Mouse (Mus musculus) intestine, embryonic 16.5 days (tissue): ENCODE measurements at regions not wholly inside any gene's neighbourhood (a gene's known extent, or its start where the extent isn't known, plus 50 kb on each side); places are given as distances from the start of the nearest gene placed in this dataset.

Source experiments
- ATAC-seq: fragments of 200-750 bp; cut with Nextera tagmentation; 2 replicates; pipeline ENCODE4 v1.8.0; 2017; ENCODE audit warnings: moderate TSS enrichment, moderate library complexity
- H3K27ac ChIP-seq: fragments of 300-500 bp; sonication (generic); 2 replicates; pipeline ENCODE4 v1.5.1; 2014; ENCODE audit warnings: mild to moderate bottlenecking, low read length
- H3K27me3 ChIP-seq: fragments of 300-500 bp; sonication (generic); replicated peaks from 2 replicates; pipeline ENCODE4 v1.6.1; 2014; ENCODE audit warnings: low read length, control low read depth, mixed read lengths; ENCODE audit not compliant: control insufficient read depth, insufficient read depth
- H3K36me3 ChIP-seq: fragments of 300-500 bp; sonication (generic); 2 replicates; pipeline ENCODE4 v1.6.1; 2014; ENCODE audit warnings: low read length, control low read depth; ENCODE audit not compliant: control insufficient read depth, insufficient read depth
- H3K4me1 ChIP-seq: fragments of 300-500 bp; sonication (generic); 2 replicates; pipeline ENCODE4 v1.6.1; 2014; ENCODE audit warnings: low read length, control low read depth, mixed read lengths; ENCODE audit not compliant: control insufficient read depth, insufficient read depth
- H3K4me2 ChIP-seq: fragments of 300-500 bp; sonication (generic); 2 replicates; pipeline ENCODE4 v1.6.1; 2014; ENCODE audit warnings: low read depth, low read length, control low read depth
- H3K4me3 ChIP-seq: fragments of 300-500 bp; sonication (generic); 2 replicates; pipeline ENCODE4 v1.5.1; 2014; ENCODE audit warnings: mild to moderate bottlenecking, low read length
- H3K9ac ChIP-seq: fragments of 300-500 bp; sonication (generic); 2 replicates; pipeline ENCODE4 v1.6.1; 2014; ENCODE audit warnings: low read depth, low read length
- H3K9me3 ChIP-seq: fragments of 300-500 bp; sonication (generic); 2 replicates; pipeline ENCODE4 v1.6.1; 2016; ENCODE audit warnings: low read length, control low read depth; ENCODE audit not compliant: control insufficient read depth
- WGBS: fragments of 180-500 bp; shearing (Covaris S2); extraction: QIAGEN DNeasy Blood & Tissue Kit; methylation state at CpG from one replicate; pipeline ENCODE4 v1.1.7; 2014; 5-methylcytosine and 5-hydroxymethylcytosine counted together

DNA sequence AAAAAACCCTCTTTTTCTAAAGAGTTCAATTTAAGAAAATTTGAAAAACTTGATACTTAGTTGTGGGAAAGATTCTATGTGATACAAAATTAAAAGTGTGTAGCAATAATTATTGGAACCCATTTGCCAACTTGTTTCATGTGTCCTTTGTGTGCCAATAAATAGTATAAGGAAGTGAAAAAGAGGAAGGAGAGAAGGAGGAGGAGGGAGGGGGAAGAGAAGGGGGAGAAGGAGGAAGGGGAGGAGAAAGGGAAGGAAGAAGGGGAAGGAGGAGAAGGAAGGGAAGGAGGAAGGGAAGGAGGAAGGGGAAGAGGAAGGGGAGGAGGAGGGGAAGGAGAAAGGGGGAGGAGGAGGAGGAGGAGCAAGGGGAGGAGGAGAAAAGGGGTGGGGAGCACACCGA is 125.0 kb downstream of the Nkx6-1 start:
- Histone ChIP-seq H3K9me3 (no peaks in the 10 kb centered on the region), H3K4me1 (no peaks in the 10 kb centered on the region), H3K4me2 (no peak overlapping the region), H3K4me3 (no peak overlapping the region), H3K9ac (no peak overlapping the region), H3K27ac (no peak overlapping the region), H3K27me3 (peaks cover 27% of the 10 kb centered on the region), H3K36me3 (no peaks in the 10 kb centered on the region)
- ATAC-seq, result no peak
- 60% methylated on average over 1 of the region's 1 CpGs for WGBS

GRCm38 (mm10) chr5:101539254-101539549 is 125.6 kb downstream of the Nkx6-1 start:
- WGBS, result 19% methylated on average over 10 of the region's 10 CpGs
- Histone ChIP-seq H3K9me3 (no peaks in the 10 kb centered on the region), H3K27ac (no peak overlapping the region), H3K9ac (no peak overlapping the region), H3K27me3 (peaks cover 27% of the 10 kb centered on the region), H3K4me1 (no peaks in the 10 kb centered on the region), H3K4me2 (no peak overlapping the region), H3K36me3 (no peaks in the 10 kb centered on the region), H3K4me3 (no peak overlapping the region)
- no peak for ATAC-seq

DNA sequence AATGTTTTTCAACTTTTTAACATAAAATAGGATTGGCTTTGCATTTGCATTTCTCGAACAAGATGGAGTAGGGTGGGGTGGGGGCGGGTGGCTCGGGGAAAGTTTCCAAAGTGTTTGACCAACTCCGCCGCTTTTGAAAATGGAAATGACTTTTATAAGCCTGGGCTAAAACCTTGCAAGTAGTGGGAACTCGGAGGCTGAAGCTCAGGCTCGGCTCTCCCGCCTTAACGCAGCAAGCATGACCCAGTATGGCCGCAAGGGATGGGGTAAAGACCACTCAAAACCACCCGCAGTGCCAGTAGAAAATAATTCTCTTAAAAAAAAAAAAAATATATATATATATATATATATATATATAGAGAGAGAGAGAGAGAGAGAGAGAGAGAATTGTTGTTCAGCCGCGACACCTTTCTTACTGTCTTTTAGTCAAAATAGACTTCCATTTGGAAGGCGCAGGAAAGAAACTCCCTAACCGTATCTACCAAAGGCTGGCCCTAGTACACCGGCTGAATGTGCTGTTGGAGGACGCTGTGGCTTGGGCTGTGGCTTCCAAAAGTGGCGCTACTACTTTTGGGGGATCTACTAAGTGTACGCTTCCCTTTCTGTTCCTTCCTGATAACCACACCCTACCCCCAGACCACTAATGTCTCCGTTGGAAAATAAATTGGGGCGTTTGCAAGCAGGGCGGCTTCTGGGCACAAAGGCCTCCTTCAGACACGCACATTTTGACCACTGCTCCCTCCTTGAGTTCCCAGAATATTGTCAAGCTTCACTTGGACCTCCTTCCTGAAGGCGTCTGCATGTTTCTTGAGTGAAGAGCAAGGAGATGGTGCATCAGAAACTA is 126.2 kb downstream of the Nkx6-1 start:
- H3K27me3 ChIP-seq, result peaks cover 23% of the 10 kb centered on the region
- peak overlapping the region; percentile 35; the same call in 1 of the 2 replicates for H3K4me2 ChIP-seq
- H3K4me1 ChIP-seq, result no peaks in the 10 kb centered on the region
- no peak for ATAC-seq
- WGBS, result 6% methylated on average over 24 of the region's 24 CpGs
- no peak overlapping the region for H3K27ac ChIP-seq
- H3K36me3 ChIP-seq, result no peaks in the 10 kb centered on the region
- H3K4me3 ChIP-seq, result peak overlapping the region; percentile 11; the same call in 1 of the 2 replicates
- H3K9ac ChIP-seq, result no peak overlapping the region
- no peaks in the 10 kb centered on the region for H3K9me3 ChIP-seq

- peak overlapping the region; percentile 11; the same call in 1 of the 2 replicates for H3K4me3 ChIP-seq
- H3K4me1 ChIP-seq, result no peaks in the 10 kb centered on the region
- peak overlapping the region; percentile 35; the same call in 1 of the 2 replicates for H3K4me2 ChIP-seq
- WGBS, result 7% methylated on average over 23 of the region's 23 CpGs
- no peak overlapping the region for H3K9ac ChIP-seq
- H3K36me3 ChIP-seq, result no peaks in the 10 kb centered on the region
- no peak overlapping the region for H3K27ac ChIP-seq
- H3K9me3 ChIP-seq, result no peaks in the 10 kb centered on the region
- ATAC-seq, result no peak
- H3K27me3 ChIP-seq, result peaks cover 23% of the 10 kb centered on the region
Observed at GRCm38 (mm10) chr5:101537518-101538380, 127.0 kb downstream of the Nkx6-1 start.

DNA sequence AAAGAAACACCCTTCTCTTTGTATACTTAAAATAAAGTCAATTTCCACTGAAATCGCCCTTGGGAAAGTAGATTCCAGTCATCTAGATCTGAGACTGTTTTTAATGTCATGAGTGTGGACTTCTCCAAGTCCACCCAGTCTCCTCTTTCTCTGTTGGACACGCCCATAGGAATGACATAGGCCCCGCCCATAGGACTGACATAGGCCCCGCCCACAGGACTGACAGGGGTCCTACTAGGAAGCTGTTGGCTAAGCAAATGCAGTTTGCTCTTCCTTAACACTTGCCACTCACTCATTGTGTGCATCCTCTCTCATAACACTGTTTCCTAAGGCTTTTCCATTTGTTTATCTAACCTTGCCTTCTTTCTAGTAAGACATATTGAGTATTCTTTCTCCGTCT is 129.3 kb downstream of the Nkx6-1 start:
- H3K36me3 ChIP-seq, result no peaks in the 10 kb centered on the region
- H3K9me3 ChIP-seq, result no peaks in the 10 kb centered on the region
- H3K27ac ChIP-seq, result no peak overlapping the region
- no peak overlapping the region for H3K4me3 ChIP-seq
- H3K4me1 ChIP-seq, result no peaks in the 10 kb centered on the region
- ATAC-seq, result no peak
- peaks cover 19% of the 10 kb centered on the region for H3K27me3 ChIP-seq
- no peak overlapping the region for H3K4me2 ChIP-seq
- WGBS, result 66% methylated on average over 5 of the region's 5 CpGs
- no peak overlapping the region for H3K9ac ChIP-seq

GRCm38 (mm10) chr5:101525346-101525745 is 139.4 kb downstream of the Nkx6-1 start:
- Histone ChIP-seq H3K9ac (no peak overlapping the region), H3K4me3 (no peak overlapping the region), H3K36me3 (no peaks in the 10 kb centered on the region), H3K4me2 (no peak overlapping the region), H3K4me1 (no peaks in the 10 kb centered on the region), H3K9me3 (no peaks in the 10 kb centered on the region), H3K27me3 (no peaks in the 10 kb centered on the region), H3K27ac (no peak overlapping the region)
- ATAC-seq, result no peak
- 68% methylated on average over 5 of the region's 5 CpGs for WGBS

- WGBS, result 31% methylated on average over 4 of the region's 4 CpGs
- ATAC-seq, result no peak
- H3K27ac ChIP-seq, result no peak overlapping the region
- H3K27me3 ChIP-seq, result no peaks in the 10 kb centered on the region
- no peaks in the 10 kb centered on the region for H3K4me1 ChIP-seq
- no peak overlapping the region for H3K4me3 ChIP-seq
- H3K36me3 ChIP-seq, result no peaks in the 10 kb centered on the region
- H3K9me3 ChIP-seq, result no peaks in the 10 kb centered on the region
- H3K9ac ChIP-seq, result no peak overlapping the region
- H3K4me2 ChIP-seq, result no peak overlapping the region
Observed at GRCm38 (mm10) chr5:101524670-101525069, 140.1 kb downstream of the Nkx6-1 start.

- Histone ChIP-seq H3K9me3 (no peaks in the 10 kb centered on the region), H3K9ac (no peak overlapping the region), H3K4me1 (no peaks in the 10 kb centered on the region), H3K27ac (no peak overlapping the region), H3K4me3 (no peak overlapping the region), H3K4me2 (no peak overlapping the region), H3K36me3 (no peaks in the 10 kb centered on the region), H3K27me3 (no peaks in the 10 kb centered on the region)
- WGBS, result 32% methylated on average over 7 of the region's 7 CpGs
- no peak for ATAC-seq
Observed at GRCm38 (mm10) chr5:101523902-101524301, 140.9 kb downstream of the Nkx6-1 start.

DNA sequence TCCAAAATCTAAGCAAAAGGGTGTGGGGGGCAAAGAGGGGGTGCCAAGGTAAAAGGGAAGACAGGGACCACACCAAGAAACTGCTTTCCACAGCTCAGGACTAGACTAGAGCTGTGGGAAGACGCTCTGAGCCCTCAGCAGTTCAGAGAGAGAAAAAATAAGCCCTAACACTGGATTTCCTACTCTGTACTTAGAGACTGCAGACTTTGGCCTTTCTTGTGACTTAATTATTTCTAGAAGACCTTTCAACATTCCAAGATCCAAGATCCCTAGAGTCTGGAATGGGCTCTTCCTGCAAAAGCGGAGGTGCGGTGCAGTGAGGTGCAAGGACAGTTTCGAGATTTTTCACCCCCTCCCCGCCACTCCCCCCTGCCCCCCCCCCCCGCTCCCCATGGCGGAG is 141.3 kb downstream of the Nkx6-1 start:
- H3K27ac ChIP-seq, result no peak overlapping the region

More for the DNA sequence above, 141.3 kb downstream of the Nkx6-1 start:
- Histone ChIP-seq H3K9ac (no peak overlapping the region), H3K9me3 (no peaks in the 10 kb centered on the region), H3K4me1 (no peaks in the 10 kb centered on the region), H3K4me2 (no peak overlapping the region), H3K4me3 (no peak overlapping the region), H3K27me3 (no peaks in the 10 kb centered on the region), H3K36me3 (no peaks in the 10 kb centered on the region)
- 38% methylated on average over 7 of the region's 7 CpGs for WGBS
- peak; percentile 59 for ATAC-seq
